Mouse (Mus musculus) thymus, postnatal 10 days (tissue): ENCODE results near the gene Mgat4a.

Experiments
- DNase-seq, 2 experiments: peaks; one replicate each; pipeline ENCODE4 v3.0.0; 2021; ENCODE audit warnings: low spot score in 2 of 2

Gene Mgat4a

DNA sequence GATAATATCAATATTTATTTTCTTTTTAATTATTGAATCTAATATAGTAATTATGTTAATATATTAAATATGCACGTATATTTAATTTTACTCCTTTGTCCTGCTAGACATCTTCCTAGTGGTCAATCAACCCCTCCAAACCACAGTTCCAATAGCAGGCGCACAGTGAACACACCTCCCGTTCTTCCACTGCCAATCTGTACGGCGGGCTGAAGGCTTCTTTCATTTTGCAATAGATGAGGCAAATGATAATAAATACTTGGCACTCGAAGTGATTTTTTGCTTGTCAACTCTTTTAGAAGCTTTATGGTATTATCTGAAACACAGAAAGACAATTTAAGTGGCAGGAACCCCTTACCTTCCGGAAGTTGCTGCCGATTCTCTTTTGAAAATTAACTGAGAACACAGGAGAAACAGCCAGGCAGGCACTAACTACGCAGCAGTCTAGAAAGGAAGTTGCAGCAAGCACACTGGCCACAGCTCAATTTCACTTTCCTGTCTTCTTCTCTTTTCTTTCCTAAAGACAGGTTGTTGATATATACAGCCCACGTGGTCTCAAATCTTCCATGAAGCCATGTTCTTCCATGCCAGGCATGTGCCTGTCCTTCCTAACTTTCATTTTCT lies 45.0 kb downstream of the Mgat4a start:
- DNase-seq, result no peak

GRCm38 (mm10) chr1:37495104-37495503 lies 45.7 kb downstream of the Mgat4a start:
- no peak for DNase-seq

DNA sequence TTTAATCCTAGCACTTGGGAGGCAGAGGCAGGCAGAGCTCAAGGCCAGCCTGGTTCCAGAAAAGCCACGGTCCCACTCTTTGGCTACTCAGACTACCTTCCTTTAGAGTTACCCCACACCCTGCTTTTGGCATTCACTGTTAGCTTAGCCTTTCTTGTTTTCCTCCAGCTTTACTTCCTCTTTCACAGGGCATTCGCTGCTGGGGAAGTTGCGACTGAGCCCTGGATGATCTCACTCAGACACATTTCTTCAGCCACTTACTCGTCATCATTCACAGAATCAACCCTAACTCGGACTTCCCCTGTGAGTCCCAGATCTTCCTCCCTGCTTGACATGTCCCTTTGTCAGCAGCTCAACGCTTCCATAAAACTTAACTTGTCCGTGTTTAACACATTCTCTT lies 49.1 kb downstream of the Mgat4a start:
- DNase-seq, result no peak

- no peak for DNase-seq
Observed at GRCm38 (mm10) chr1:37490691-37491212, 50.1 kb downstream of the Mgat4a start.

DNA sequence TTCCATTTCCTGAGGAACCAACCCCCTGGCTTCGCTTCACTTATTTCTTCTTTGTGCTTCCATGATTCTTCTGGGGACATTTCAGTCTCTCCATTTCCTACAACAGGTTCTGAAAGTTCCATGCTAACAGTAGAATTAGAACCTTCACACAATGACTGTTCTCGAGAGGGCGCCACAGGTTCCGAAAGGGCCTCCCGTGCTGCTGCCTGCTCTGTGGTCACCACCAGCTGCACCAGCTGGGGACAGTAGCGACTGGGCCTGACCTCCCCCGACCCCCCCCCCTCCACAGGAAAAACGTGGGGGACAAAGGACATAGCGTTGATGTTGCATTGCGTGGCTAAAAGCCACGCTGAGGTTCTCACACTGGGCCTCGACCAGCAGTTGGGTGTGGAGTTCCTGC lies 52.3 kb downstream of the Mgat4a start:
- DNase-seq, result no peak

- DNase-seq, result no peak
Observed at GRCm38 (mm10) chr1:37486994-37487393, 53.8 kb downstream of the Mgat4a start.

DNA sequence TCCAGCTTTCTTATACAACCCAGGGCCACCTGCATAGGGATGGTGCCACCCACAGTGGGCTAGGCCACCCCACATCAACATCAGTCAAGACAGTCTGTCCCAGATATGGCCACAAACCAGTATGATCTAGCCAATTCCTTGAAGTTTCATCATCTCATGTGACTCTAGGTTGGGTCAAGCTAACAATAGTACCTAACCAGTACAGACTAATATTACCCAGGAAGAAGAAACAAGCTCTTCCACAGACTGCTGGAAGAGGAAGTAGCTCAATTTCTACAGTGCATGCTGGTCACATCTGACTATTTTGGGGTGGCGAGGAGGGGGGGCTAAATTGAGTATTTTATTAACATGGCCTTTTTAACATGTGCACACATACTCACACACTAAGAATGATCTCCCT lies 54.4 kb downstream of the Mgat4a start:
- DNase-seq, result no peak

GRCm38 (mm10) chr1:37484612-37485011 lies 56.2 kb downstream of the Mgat4a start:
- DNase-seq, result no peak

DNA sequence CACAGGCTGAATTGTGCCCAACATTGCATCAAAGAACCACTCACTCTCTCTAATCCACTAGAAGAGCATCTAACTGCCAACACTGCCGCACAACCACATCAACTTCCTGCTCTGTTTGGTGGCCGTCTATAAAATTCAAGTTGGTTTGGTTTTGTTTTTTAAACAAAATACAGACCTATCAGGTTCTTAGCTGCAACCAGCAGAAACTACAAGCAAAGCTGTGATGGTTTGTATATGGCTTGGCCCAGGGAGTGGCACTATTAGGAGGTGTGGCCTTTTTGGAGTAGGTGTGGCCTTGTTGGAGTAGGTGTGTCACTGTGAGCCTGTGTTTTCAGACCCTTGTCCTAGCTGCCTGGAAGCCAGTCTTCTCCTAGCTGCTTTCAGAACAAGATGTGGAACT lies 59.5 kb downstream of the Mgat4a start:
- DNase-seq, result no peak

DNA sequence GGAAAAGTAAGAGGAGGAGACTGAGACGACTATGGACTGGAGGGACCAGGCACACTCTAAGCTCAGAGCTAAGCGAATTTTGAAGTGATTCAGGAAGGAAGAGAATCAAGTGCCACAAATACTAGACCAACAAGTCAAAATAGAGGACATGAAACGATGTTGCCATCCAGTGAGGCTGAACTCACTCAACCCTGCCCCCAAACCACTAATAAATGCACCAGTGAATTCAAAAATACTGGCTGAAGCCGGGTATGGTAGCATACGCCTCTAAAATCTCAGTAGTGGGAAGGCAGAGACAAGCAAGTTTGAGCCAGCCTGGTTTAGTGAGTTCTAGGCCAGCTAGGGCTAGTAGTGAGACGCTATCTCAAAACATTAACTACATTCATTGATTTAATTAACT lies 60.1 kb downstream of the Mgat4a start:
- DNase-seq, result no peak

GRCm38 (mm10) chr1:37479759-37480158 lies 61.1 kb downstream of the Mgat4a start:
- DNase-seq, result no peak

- peak; percentile 58 to 74 for DNase-seq
Observed at GRCm38 (mm10) chr1:37479074-37479473, 61.7 kb downstream of the Mgat4a start.

- DNase-seq, result no peak
Observed at GRCm38 (mm10) chr1:37478416-37478815, 62.4 kb downstream of the Mgat4a start.

DNA sequence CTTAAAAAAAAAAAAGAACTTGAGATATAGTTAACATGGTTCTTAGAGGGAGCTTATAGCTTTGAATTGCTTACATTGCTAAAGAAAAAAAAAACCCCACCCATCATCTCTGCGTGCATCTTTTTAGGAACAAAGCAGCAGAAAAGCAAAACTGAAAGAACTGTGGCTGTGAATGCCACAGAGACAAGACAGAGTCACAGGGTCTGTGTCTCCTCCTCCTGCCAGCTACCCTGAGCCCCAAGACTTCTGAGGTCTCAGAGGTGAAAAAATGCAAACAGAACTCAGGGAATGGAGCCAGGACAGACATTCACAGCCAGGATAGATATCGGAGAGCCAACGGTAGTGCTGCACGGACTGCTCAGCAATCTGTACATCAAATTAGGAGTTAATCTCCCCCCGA lies 62.9 kb downstream of the Mgat4a start:
- no peak for DNase-seq

GRCm38 (mm10) chr1:37477250-37477649 lies 63.6 kb downstream of the Mgat4a start:
- no peak for DNase-seq

DNA sequence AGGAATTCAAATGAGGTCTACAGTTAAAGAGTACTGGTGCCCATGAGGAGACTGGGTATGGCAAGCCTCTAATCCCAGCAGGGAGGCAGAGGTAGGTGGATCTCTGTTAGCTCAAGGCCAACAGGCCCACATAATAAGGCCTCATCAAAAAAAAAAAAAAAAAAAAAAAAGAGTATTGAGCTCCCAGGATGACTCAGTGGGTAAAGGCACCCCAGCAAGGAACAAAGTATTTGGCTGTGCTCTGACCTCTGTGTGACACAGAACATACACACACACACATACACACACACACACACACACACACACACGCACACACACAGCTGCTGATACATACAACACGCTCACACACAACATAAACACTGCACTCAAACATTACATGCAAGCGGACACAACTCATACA lies 65.5 kb downstream of the Mgat4a start:
- DNase-seq, result no peak

GRCm38 (mm10) chr1:37474634-37475190 lies 66.1 kb downstream of the Mgat4a start:
- DNase-seq, result no peak

- DNase-seq, result no peak
Observed at GRCm38 (mm10) chr1:37474046-37474445, 66.8 kb downstream of the Mgat4a start.

GRCm38 (mm10) chr1:37473251-37473650 lies 67.6 kb downstream of the Mgat4a start:
- DNase-seq, result peak; percentile 57 to 65

DNA sequence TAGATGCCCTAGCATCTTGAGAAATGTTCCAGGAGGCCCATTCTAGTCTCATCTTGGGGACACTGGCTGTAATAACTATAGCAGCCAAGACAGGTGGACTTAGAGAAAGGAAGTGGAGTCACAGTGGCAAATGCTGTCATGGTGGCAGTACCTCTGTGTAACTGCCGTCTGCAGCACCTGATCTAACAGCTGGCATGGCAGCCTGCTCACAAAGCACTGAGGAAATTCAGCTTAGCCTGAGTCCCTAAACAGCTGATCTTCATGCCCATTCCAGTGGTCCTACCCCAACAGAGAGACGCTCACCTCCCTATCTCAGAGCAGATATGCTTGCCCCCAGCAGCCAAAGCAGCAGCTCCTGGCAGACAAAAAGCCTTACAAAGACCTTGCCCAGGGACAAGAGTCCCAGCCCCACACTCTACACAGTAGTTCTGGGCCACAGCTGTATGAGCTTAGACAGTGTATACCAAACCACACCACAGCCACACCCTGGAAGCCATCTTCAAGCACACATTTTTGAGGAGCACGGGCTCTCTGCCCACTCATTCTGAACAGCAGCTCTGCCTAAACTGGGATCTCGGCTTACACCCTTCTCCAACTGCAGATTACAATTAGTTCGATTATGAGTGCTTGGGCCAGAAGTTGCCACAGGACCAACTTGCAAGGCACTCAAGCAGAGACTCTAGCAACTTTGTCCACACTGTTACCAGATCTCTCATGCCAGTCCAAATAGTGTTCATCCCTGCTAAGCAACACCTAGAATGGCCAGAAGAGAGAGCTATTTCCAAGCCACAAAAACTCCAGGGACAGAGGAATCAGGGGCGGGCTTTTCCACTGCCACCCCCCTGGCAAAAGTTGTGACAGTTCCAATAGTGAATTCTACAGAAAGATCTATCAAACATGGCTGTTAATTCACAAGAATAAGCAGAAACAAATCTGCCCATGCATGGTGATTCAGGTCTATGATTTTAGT lies 69.4 kb downstream of the Mgat4a start:
- no peak for DNase-seq

GRCm38 (mm10) chr1:37469007-37469406 lies 71.8 kb downstream of the Mgat4a start:
- no peak for DNase-seq

- no peak for DNase-seq
Observed at GRCm38 (mm10) chr1:37467806-37468205, 73.0 kb downstream of the Mgat4a start.
